Mouse (Mus musculus): ENCODE results near the gene Trpd52l3. TPM values are rescaled to one million over a fixed set of nuclear protein-coding genes. Genes with fewer than 3 reads are reported as not detected.

The Trpd52l3 gene
- 0.04 TPM in 1 of 2 replicates, not detected in the other for polyA plus RNA-seq (2012; rRNA removed)

- WGBS: 94% methylated on average over 9 of the region's 9 CpGs
- Histone ChIP-seq H3K4me3 (ENCODE audit: insufficient read depth, low read depth, low read length) (no peak within 1 kb of the TSS), H3K4me1 (ENCODE audit: control insufficient read depth, insufficient read depth, low read length) (no peaks in the 10 kb centered on the region), H3K27me3 (replicated peaks; ENCODE audit: control insufficient read depth, insufficient read depth, low read length) (no peaks in the 10 kb centered on the region), H3K36me3 (ENCODE audit: control insufficient read depth, insufficient read depth, low read length) (no peaks in the 10 kb centered on the region), H3K27ac (ENCODE audit: insufficient read depth, low read depth, low read length) (no peak within 1 kb of the TSS)
- DNase-seq: no peak
- no peak for TF ChIP-seq CTCF (conservative IDR thresholded peaks at IDR 0.05; ENCODE audit: insufficient read depth, insufficient read length, low read depth, low read length)
- TF ChIP-seq POLR2A (IDR thresholded peaks at IDR 0.05; ENCODE audit: low read depth, low read length): no peak
Measured at GRCm38 (mm10) chr19:30003621-30004020, at the start of gene Trpd52l3. Gene Trpd52l3 (plus strand): TSS chr19:30003790.

- no peak for DNase-seq
- Histone ChIP-seq H3K4me3 (ENCODE audit: insufficient read depth, low read depth, low read length) (no peak overlapping the region), H3K27me3 (replicated peaks; ENCODE audit: control insufficient read depth, insufficient read depth, low read length) (no peaks in the 10 kb centered on the region), H3K4me1 (ENCODE audit: control insufficient read depth, insufficient read depth, low read length) (no peaks in the 10 kb centered on the region), H3K36me3 (ENCODE audit: control insufficient read depth, insufficient read depth, low read length) (no peaks in the 10 kb centered on the region), H3K27ac (ENCODE audit: insufficient read depth, low read depth, low read length) (no peak overlapping the region)
- no peak for TF ChIP-seq POLR2A (IDR thresholded peaks at IDR 0.05; ENCODE audit: low read depth, low read length)
- no peak for TF ChIP-seq CTCF (conservative IDR thresholded peaks at IDR 0.05; ENCODE audit: insufficient read depth, insufficient read length, low read depth, low read length)
- WGBS: 96% methylated on average over 3 of the region's 3 CpGs
Measured at GRCm38 (mm10) chr19:29953833-29954232, 49.8 kb upstream of the Trpd52l3 start.

- no peaks in the 10 kb centered on the region for H3K27me3 ChIP-seq (replicated peaks; ENCODE audit: control insufficient read depth, insufficient read depth, low read length)
- no peak overlapping the region for H3K27ac ChIP-seq (ENCODE audit: insufficient read depth, low read depth, low read length)
- H3K4me3 ChIP-seq (ENCODE audit: insufficient read depth, low read depth, low read length): no peak overlapping the region
- no peaks in the 10 kb centered on the region for H3K4me1 ChIP-seq (ENCODE audit: control insufficient read depth, insufficient read depth, low read length)
- DNase-seq: no peak
- 81% methylated on average over 2 of the region's 2 CpGs for WGBS
- no peaks in the 10 kb centered on the region for H3K36me3 ChIP-seq (ENCODE audit: control insufficient read depth, insufficient read depth, low read length)
- TF ChIP-seq POLR2A (IDR thresholded peaks at IDR 0.05; ENCODE audit: low read depth, low read length) (no peak), CTCF (conservative IDR thresholded peaks at IDR 0.05; ENCODE audit: insufficient read depth, insufficient read length, low read depth, low read length) (no peak)
Measured at GRCm38 (mm10) chr19:29955454-29955853, 48.1 kb upstream of the Trpd52l3 start.

- TF ChIP-seq POLR2A (IDR thresholded peaks at IDR 0.05; ENCODE audit: low read depth, low read length) (no peak), CTCF (conservative IDR thresholded peaks at IDR 0.05; ENCODE audit: insufficient read depth, insufficient read length, low read depth, low read length) (no peak)
- Histone ChIP-seq H3K4me1 (ENCODE audit: control insufficient read depth, insufficient read depth, low read length) (no peaks in the 10 kb centered on the region), H3K27me3 (replicated peaks; ENCODE audit: control insufficient read depth, insufficient read depth, low read length) (no peaks in the 10 kb centered on the region), H3K4me3 (ENCODE audit: insufficient read depth, low read depth, low read length) (no peak overlapping the region), H3K36me3 (ENCODE audit: control insufficient read depth, insufficient read depth, low read length) (no peaks in the 10 kb centered on the region), H3K27ac (ENCODE audit: insufficient read depth, low read depth, low read length) (no peak overlapping the region)
- 89% methylated on average over 4 of the region's 4 CpGs for WGBS
- no peak for DNase-seq
Measured at GRCm38 (mm10) chr19:29960906-29961305, 42.7 kb upstream of the Trpd52l3 start.

- no peak overlapping the region for H3K27ac ChIP-seq (ENCODE audit: insufficient read depth, low read depth, low read length)
- no peak for TF ChIP-seq POLR2A (IDR thresholded peaks at IDR 0.05; ENCODE audit: low read depth, low read length)
- TF ChIP-seq CTCF (conservative IDR thresholded peaks at IDR 0.05; ENCODE audit: insufficient read depth, insufficient read length, low read depth, low read length): no peak
- H3K27me3 ChIP-seq (replicated peaks; ENCODE audit: control insufficient read depth, insufficient read depth, low read length): no peaks in the 10 kb centered on the region
- H3K36me3 ChIP-seq (ENCODE audit: control insufficient read depth, insufficient read depth, low read length): no peaks in the 10 kb centered on the region
- WGBS: 62% methylated on average over 6 of the region's 6 CpGs
- DNase-seq: no peak
- no peak overlapping the region for H3K4me3 ChIP-seq (ENCODE audit: insufficient read depth, low read depth, low read length)
- no peaks in the 10 kb centered on the region for H3K4me1 ChIP-seq (ENCODE audit: control insufficient read depth, insufficient read depth, low read length)
Measured at GRCm38 (mm10) chr19:29961842-29962241, 41.7 kb upstream of the Trpd52l3 start.

GRCm38 (mm10) chr19:29963598-29964092 lies 39.9 kb upstream of the Trpd52l3 start:
- Histone ChIP-seq H3K4me1 (ENCODE audit: control insufficient read depth, insufficient read depth, low read length) (0 out of 2 replicates have a peak, but pooled peaks cover 3% of the 10 kb centered on the region), H3K36me3 (ENCODE audit: control insufficient read depth, insufficient read depth, low read length) (no peaks in the 10 kb centered on the region), H3K27ac (ENCODE audit: insufficient read depth, low read depth, low read length) (no peak overlapping the region), H3K4me3 (ENCODE audit: insufficient read depth, low read depth, low read length) (no peak overlapping the region), H3K27me3 (replicated peaks; ENCODE audit: control insufficient read depth, insufficient read depth, low read length) (no peaks in the 10 kb centered on the region)
- TF ChIP-seq POLR2A (IDR thresholded peaks at IDR 0.05; ENCODE audit: low read depth, low read length) (no peak), CTCF (conservative IDR thresholded peaks at IDR 0.05; ENCODE audit: insufficient read depth, insufficient read length, low read depth, low read length) (no peak)
- 62% methylated on average over 2 of the region's 2 CpGs for WGBS
- DNase-seq: no peak

GRCm38 (mm10) chr19:29967960-29968359 lies 35.6 kb upstream of the Trpd52l3 start:
- Histone ChIP-seq H3K27ac (ENCODE audit: insufficient read depth, low read depth, low read length) (no peak overlapping the region), H3K4me1 (ENCODE audit: control insufficient read depth, insufficient read depth, low read length) (0 out of 2 replicates have a peak, but pooled peaks cover 3% of the 10 kb centered on the region), H3K36me3 (ENCODE audit: control insufficient read depth, insufficient read depth, low read length) (no peaks in the 10 kb centered on the region), H3K4me3 (ENCODE audit: insufficient read depth, low read depth, low read length) (no peak overlapping the region), H3K27me3 (replicated peaks; ENCODE audit: control insufficient read depth, insufficient read depth, low read length) (no peaks in the 10 kb centered on the region)
- TF ChIP-seq CTCF (conservative IDR thresholded peaks at IDR 0.05; ENCODE audit: insufficient read depth, insufficient read length, low read depth, low read length): no peak
- TF ChIP-seq POLR2A (IDR thresholded peaks at IDR 0.05; ENCODE audit: low read depth, low read length): no peak
- peak; percentile 60 for DNase-seq
- WGBS: 35% methylated on average over 3 of the region's 3 CpGs
